Comparison of ENCODE assay signal across 12 mouse cellular contexts in the genomic region with DNA sequence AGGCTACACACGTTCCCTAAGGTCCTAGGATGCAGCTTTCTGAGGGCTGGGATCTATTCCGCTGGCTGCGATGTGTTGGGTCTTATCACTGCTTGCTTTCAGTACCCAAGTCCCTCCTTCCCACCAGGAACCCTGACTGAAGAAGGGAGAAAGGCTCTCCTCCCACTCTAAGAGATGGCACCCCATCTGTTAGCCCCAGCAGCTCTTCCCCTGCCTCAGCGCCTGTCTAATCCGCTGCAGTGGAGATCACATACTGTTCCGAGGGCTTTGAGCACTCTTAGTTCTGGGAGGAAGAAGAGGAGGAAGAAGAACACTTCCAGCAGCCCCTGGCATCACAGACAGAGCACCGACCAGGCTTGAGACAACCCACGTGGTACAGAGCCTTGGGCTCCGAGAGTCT.
"Had no signal": no experiment of that assay in that cellular context is flagged by ENCODE, and none has a peak within 500 bp of the region (broad histone marks: within the 10 kb centered on the region; RNA-seq: fewer than 3 reads in every experiment).

No protein-coding gene starts in this region.

- H3K27ac ChIP-seq: limb, embryonic 13.5 days; liver, embryonic 14.5 days had no signal

- H3K4me3 ChIP-seq: limb, embryonic 13.5 days; neural tube, embryonic 13.5 days had no signal

- H3K9ac ChIP-seq: limb, embryonic 13.5 days; liver, embryonic 14.5 days; neural tube, embryonic 13.5 days had no signal

- H3K9me3 ChIP-seq: limb, embryonic 13.5 days; neural tube, embryonic 13.5 days had no signal

- H3K4me1 ChIP-seq: limb, embryonic 13.5 days; neural tube, embryonic 13.5 days had no signal

- H3K27me3 ChIP-seq: limb, embryonic 13.5 days; neural tube, embryonic 13.5 days had no signal

- H3K4me2 ChIP-seq: limb, embryonic 13.5 days; neural tube, embryonic 13.5 days had no signal

- DNase-seq: kidney, postnatal 14 days; left cerebral cortex, postnatal 4 days; lung, adult 18-20 months; midbrain, embryonic 14.5 days; retina, postnatal 1 day; right cerebral cortex, postnatal 4 days; spleen, adult 18-20 months; thymus, adult 18-20 months; thymus, postnatal 36 days had no signal

- H3K36me3 ChIP-seq: limb, embryonic 13.5 days; neural tube, embryonic 13.5 days had no signal
